Mouse (Mus musculus): ENCODE results near the gene Obp2b.

- no peak for TF ChIP-seq MAFK (IDR thresholded peaks at IDR 0.05; ENCODE audit: insufficient read depth, low read depth, low read length)
- no peak for TF ChIP-seq ZNF384 (IDR thresholded peaks at IDR 0.05; ENCODE audit: low read depth, low read length)
- TF ChIP-seq ZC3H11A (IDR thresholded peaks at IDR 0.05; ENCODE audit: borderline replicate concordance, low read depth, low read length), result no peak
Observed at GRCm38 (mm10) chr2:25754201-25754600, 17.4 kb downstream of the Obp2b start.
